Mouse (Mus musculus) cerebellum, postnatal 10 days (tissue): ENCODE measurements around the gene Lmod1.

ENCODE experiments used
- DNase-seq, 2 experiments: peaks; one replicate each; pipeline ENCODE4 v3.0.0; 2021; ENCODE audit warnings: mixed read lengths in 2 of 2

Gene Lmod1

DNA sequence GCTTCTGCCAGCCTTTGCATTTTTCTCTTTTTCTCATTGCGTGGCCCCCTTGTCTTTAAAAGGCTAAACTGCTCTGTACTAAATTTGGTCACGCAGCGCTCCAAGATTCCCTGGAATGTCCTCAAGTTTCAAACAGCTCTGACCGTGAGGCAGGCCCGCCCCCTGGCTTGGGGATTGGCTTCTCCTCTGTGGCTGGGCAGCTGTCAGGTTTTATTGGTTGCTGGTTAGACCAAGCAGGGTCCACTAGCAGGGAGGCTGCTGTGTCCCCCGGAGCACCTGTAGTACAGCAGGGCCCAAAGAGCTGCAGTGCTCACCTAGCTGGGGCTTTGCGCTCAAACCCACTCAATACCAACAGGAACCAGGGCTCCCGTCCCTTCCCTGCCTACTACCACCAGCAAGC lies at the start of gene Lmod1:
Gene Lmod1, plus strand, starts transcription at position 237 of the 400 bp plus-strand sequence.
- DNase-seq: peak; percentile 17 to 20

DNA sequence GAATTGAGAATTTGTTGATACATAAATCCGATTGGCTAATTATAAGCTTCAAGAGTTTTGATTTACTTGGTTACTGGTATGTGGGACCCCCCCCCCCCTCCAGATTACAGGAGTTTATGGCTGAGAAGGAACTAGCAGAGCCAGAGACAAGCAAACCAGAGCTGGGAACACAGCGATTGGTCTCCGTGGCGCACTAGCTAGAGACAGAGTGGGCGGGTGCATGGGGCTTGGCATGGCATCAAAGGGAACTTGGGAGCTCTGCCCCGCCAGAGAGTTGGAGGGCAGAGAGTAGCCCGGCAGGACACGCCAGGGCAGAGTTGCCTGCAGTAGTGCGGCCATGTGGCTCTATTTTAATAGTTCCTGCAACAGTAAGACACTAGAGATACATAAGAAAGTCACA lies 44.0 kb upstream of the Lmod1 start:
- peak; percentile 68 to 80 for DNase-seq

DNA sequence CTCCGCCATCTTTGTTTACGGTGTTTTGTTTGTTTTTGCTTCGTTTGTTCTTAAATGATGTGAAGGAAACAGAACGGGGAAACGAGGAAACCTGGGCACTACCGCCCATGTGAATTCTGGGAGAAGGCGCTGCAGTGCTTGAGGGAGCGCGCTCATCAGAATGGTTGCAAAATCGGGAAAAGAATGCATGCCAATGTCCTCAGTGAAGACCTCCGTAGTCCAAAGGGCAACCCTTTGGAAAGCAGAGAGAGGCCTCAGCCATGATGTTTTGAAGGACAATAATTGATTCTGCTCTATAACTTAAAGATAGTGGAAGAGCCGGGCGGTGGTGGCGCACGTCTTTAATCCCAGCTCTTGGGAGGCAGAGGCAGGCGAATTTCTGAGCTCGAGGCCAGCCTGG lies 42.8 kb upstream of the Lmod1 start:
- no peak for DNase-seq

DNA sequence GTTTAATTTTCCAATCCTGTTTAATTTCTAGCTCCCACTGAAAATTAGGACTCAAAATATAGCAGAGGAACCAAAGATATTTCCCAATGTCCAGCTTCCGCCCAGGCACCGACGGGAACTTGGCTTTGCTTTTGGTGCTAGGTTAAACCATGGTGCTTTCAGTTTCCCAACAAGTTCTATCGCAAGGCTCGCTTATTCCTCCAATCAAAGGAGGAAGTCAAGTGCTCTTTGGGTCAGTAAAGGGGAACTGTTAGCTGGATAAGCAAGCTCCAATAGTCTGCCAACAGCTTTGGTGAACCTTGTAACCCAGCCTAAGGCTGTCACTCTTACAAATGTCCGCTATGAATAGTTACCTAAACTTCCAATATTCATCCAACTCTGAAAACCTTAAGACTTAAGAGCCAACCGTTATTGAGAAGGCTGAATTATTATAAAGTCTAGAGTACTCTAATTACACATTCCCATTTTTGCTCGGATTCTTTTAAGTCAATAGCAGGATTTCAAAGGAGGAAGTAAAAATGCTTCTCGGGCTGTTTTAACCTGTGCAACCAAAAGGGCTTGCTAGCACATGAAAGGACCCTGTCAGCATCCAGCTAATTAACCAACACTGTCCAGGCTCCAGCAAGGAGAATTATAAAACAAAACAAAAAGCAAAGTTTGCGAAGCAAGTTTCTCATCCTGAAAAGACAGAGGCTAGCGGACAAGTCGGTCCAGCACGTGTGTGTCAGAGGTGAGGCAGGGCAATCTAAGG lies 41.9 kb upstream of the Lmod1 start:
- DNase-seq: no peak

DNA sequence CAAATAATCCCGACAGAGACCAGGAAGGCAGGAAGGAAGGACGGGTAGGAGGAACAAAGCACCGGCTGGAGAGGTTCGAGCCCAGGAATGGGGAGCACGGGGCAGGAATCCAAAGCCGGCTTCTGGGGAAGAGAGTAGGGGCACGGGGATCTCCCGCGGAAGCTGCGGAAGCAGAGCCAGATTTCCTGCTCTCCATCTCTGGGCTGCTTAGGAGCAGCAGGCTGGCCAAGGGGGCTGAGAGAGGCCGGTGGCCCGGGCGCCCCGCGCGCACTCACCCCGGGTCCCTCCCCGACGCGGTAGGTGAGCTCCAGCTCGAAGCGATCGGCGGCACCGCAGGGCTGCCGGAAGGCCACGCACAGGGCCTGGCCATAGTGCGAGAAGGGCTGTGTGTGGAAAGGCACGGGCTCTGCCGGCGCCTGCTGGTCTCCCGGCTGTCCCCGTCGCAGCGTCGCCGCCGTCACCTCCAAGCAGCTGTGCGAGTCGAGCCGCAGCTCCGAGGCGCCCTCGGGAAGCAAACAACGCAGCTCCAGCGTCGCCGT lies 41.3 kb upstream of the Lmod1 start:
- DNase-seq: peak; percentile 75 to 80

DNA sequence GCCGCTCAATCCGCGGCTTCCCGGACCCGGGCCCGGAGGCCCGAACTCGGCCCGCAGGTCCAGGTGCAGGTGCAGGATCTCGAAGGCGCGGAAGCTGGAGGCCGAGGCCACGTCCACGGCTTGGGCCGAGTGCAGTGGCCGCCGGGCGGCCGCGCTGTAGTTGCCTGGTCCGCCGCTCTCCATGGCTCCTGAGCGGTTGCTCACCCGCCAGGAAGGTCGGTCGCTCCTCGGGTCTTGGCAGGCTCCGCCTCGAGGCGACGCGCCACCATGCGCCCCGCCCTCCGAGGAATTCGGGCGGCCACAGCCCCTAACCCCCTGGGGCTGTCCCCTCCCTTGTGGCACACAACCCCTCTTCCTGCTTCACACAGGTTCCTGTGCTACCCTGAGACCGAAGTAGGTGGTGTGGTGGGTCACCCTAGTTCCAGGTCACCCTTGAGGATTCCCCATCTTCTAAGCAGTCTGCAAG lies 40.7 kb upstream of the Lmod1 start, which contains the start of gene Rnpep:
Gene Rnpep, minus strand, starts transcription at position 259 of the 466 bp plus-strand sequence.
- DNase-seq: peak; percentile 85 to 88

DNA sequence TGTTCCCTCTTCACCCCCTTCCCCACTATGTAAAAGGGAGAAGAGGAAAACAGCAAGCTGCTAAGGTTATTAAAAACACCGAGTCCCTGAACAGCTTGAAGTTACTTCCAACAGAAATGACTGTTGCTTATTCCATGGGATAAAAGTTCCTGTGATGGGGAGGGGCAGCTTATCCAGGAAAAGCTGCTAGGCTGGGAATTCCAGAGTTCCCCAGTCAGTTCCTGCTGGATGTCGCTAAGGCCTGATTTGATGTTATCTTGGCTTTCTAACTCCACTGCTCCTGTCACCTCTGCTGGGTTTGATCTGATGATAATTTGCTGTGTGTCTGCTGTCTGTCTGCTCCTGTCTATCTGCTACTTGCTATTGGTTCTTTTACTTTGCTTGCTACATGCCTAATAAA lies 38.3 kb upstream of the Lmod1 start:
- no peak for DNase-seq

DNA sequence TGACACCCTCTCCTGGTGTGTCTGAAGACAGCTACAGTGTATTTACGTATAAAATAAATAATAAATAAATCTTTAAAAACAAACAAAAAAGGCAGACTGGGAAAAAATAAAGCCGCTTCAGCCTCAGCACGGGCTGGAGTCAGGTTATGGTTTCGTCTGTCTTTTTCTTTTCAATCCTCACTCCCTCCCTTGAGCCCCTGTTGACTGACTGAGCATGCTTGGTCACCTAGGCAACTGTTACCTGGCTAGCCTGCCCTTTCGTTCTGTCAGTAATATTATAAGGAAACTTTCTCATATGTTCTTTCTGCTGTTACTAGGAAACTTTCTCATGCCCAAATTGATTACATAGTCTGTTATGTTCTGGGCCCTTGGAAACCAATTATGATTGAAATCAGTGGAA lies 33.7 kb upstream of the Lmod1 start:
- DNase-seq: no peak

DNA sequence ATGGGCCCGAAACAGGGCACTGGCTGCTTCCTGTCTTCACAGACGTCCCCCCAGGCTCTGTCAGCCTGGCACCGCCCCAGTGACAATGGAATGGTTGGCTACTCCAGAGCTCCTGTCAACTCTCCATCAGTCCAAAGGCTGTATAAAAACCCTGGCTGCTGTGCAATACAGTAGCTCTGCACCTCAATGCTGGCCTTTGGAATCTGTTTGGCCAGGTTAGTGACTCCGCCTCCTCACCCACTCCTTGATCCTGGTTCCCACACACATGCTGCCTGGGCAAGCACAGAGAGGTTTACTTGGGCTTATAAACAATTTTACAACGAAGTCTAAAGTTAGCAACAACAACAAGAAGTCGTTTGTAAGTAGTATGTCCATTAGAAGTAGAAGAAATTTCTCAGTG lies 13.3 kb upstream of the Lmod1 start:
- DNase-seq: peak; percentile 26 to 46

DNA sequence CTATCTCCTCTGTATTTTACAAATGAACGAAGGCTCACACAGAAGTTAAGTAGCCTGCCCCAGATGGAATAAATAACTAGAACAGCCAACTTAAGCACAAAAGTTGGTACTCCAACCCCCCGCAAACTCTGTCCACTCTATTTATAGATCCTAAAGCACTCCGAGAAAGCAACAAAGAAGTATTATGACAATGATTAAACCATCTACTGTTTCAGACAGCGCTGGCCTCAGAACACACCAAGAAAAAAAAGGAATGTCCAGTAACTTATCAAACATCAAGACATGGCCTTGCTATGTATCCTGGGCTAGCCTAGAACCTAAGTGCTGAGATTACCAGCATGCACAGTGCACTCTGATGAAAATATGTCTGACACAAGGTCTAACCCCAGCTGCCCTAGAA lies 12.4 kb upstream of the Lmod1 start:
- DNase-seq: no peak

DNA sequence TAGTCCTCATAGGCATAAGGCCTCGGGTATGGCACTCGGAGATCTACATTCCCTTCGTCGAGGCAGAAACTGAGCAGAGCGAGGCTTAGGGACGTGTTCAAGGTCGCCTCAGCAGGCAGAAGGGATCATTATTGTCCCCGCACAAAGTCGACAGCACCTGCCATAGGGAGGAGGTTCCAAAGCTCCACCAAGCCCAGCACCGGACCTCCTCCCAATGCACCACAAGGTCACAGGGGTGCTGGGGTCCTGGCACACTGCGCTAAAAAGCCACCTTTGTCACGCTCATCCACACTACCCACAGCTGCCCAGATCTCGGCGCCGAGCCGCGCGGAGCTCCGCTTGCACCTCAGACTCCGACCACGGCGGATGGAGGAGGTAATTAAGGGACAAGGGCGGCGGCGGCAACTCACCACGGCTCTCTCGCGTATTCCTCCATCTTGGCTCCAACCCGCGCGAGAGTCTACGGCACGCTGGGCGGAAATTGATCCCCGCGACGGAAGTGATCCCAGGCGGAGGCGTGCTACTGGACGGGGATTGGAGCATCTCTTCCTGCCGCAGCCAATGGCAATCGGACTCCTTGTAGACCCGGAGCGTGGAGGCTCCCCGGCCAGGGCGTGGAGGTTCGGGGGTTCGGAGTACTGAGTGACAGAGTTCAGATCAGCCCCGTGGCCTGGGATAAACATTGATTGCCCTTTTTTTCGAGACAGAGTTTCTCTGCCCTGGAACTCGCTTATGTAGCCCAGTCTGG lies 11.1 kb upstream of the Lmod1 start, which contains the start of gene Timm17a:
Gene Timm17a, minus strand, starts transcription at position 495 of the 748 bp plus-strand sequence.
- peak; percentile 95 to 96 for DNase-seq

DNA sequence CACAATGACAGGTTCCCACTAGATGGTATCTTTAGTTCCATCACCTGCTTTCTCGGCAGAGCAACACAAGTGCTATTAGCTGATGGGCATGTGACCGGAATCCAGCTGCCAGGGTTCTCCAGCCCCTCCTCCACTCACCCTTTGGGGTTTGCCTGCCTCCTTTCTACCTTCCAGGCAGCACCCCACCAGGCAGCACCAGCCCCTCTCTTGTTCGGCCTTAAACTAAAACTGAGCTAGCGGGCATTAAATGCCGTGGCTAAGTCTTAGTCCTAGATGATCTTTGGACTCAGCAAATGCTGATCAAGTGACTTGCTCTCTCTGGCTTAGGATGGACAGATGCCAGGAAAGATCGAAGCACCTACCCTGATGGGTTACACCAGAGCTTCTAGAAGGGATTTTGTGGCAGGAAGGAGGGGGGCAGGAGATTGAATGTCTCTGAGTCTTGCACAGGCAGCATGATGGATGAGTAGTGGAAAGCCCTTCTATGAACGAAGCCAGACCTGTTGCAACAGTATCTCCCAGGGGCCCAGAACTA lies 1.2 kb upstream of the Lmod1 start:
- DNase-seq: no peak

DNA sequence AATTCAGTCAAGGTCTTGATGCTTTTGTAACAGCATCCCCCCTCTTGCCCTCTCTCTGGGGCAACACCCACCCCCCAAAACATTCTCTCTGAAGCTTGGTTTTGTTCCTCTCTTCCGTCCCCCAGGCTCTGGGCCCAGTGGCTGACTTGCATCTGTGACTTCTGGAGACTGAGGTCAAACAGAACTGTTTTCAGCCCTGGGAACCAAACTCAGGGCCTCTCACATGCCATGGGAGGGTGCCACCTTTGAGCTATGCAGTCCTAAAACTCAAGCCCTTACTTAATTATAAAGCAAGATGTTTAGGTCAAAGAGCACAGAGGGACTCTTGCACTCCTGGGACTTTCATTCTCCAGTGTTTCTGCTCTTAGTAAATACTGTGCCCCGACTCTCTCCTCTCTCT lies 1.3 kb downstream of the Lmod1 start:
- DNase-seq: no peak

DNA sequence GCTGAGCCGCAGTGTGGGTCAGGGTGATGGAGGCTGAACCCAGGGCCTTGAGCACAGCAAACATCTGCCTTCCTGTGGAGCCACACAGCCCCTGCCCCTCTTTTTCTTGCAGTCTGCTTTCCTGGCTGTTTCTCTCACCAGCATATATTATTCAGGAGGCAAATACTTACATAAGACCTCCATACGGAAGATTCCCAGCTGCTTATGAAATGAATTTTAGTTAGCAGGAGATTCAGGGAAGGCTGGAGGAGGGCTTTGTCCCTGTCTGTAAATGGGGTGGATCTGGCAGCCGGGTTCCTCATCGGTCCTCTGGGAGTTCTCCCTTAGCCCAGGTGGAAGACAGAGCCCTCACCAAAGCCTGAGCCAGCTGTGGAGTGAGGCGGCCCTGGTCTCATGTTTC lies 3.8 kb downstream of the Lmod1 start:
- no peak for DNase-seq

DNA sequence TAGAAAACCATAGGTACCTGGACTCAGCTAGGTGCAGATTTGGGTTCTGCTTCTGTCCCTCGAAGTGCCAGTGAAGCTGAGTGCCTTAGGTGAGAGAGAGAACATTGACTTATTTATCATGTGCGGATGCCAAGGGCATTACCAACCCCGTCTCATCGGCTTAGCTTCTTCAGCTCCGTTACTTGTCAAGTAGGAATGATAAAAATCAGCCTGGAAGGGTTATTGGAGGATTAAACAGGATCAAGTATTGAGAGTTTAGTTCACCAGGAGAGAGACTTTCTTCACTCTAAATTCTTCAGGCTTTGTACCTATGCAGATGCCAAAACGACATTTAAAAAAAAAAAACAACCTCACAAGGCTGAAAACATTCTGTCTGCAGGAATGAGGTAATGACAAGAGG lies 6.0 kb downstream of the Lmod1 start:
- no peak for DNase-seq

DNA sequence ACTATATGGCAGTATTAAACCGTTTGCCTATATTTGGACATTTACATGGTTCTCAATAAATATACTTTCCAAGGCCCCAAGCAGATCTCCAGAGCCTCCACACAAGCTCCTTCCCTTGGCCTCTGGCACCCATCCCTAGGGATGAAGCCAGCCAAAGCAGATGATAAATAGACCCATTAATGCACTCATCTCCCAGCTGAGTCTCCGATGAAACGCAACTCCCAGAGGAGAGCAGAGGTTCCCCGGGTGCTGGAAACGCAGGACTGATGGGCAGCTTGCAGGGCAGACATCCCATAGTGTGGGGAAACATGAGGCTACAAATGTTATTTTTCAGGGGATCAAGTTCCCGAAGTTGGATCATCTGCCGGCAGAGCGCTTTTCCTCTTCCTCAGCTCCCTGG lies 17.3 kb downstream of the Lmod1 start:
- DNase-seq: no peak

DNA sequence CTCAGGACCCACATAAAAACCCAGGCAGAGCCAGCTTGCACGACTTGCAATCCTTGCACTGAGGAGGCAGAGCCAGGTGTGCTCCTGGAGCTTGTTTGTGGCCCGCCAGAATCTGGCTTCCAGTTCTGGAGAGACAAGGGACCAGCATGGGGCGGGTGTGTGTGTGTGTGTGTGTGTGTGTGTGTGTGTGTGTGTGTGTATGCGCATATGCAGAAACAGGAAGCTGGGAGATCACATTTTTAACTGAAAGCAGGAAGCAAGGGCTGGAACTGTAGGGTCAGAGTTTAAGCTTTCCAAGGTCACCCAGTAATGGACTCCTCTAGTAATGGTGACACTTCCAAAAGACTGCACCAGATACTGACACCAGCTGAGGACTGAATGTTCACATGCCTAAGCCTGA lies 19.4 kb downstream of the Lmod1 start:
- DNase-seq: no peak

DNA sequence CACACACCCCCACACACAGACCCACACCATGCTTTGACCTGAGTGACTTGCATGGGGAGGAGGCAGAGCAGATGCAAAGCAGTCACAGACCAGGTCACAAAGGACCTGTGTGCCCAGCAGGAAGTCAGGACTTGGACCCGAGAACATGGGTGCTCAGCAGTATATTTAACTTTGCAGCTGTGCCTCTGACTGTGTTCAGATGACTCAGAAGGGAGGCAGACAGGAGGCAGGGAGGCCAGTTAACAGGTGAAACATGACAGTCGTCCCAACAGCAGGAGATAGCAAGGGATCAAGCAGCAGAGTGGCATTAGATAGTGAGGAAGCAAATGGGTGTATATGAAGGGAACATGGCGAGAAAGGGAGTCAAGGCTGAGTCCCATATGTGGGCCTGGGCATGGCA lies 22.3 kb downstream of the Lmod1 start:
- no peak for DNase-seq

DNA sequence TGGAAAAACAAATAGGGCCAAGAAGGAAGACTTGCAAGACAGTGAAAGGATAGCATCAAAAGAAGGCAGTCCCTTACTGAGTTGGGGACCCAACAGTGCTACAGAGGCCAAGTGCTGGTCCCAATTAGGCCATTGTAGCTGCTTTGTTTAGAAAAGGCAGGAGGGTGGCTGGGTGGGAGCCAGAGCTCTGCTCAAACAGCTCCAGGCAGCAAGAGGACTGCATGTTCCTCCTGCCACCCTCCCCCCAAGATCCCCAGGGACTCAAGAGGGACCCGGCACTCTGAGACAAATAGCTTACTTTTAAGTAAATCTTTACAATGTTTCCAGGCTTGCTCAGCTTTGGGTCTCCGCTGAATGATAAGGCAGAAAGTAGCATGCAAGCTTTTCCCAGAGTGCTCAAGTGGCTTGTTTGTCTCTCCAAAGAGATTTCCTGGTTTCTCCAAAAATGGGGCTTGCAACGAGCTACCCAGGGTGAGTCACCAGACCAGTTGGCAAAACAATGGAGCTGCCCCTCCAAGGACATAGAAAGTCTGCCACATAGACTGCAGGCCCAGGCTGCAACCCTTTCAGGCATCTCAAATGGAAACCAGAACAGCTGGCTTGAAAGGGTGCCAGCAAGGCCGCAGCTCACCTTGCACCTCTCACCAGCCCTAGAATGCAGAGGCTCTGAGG lies 23.0 kb downstream of the Lmod1 start:
- peak in 1 of 2 experiments; percentile 33 for DNase-seq

DNA sequence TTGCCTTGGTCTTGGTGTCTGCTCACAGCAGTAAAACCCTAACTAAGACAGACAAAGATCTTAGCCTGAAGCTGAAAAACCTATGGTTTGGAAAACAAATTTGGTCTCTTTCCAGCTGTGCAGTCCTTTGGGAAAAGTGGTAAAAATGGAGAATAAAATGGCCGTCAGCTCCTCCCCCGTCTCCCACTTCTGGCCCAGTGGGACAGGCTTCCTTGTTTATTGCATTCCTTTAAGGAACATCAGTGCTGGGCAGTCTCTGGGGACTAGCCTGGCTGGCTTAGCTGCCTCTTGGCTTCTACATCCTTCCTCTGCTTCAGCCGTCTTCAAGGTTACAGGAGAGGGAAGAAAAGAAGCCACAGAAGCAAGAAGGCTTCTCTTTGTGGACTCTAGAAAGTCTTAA lies 27.3 kb downstream of the Lmod1 start:
- DNase-seq: no peak

DNA sequence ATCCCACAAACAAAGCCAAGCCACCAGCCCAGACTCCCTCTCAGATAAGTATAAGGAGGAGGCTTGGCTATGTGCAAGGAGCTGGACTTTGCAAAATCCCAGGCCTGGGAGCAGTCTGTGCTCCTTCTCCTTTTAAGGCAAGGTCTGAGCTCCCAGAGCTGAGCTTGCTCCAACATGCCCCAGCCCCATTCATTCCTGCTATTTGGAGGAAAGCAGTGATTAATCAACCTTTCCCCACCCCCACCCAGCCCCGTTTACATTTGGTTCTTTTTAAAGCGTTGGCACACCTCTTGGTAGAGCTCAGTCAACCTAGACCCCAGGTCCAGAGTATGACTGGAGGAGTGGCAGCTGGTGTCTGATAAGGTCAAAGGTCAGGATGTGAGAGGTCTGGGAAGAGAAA lies 34.5 kb downstream of the Lmod1 start:
- no peak for DNase-seq

DNA sequence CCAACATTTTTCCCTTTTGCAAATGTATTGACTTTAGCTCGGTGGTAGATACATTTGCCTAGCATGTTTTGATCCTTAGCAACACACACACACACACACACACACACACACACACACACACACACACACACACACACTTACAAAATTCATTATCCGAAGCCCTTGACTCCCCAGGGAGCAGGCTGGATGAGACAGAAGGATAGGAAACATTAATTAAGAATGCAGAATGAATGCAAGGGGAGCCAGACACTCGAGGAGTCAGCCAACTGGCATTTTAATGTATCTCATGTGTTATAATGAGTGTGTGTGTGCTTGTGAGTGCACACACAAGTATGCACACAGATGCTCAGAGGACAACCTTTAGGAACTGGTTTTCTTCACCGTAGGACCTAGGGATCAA lies 36.9 kb downstream of the Lmod1 start:
- no peak for DNase-seq

DNA sequence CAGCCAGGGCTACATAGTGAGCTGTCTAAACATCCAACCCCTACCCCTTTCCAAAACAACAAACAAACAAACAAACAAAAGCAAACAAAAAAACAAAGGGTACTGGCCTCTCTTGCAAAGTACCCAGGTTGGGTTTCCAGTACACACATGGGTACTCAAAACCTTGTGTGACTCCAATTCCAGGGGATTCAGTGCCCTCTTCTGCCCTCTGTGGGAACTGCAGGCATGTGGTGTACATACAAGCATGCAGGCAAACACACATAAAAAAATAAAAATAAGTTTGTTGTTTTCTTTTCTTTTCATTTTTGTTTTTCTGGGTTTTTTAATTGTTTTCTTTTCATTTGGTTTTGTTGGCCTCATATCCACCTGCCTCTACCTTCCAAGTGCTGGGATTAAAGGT lies 37.5 kb downstream of the Lmod1 start:
- no peak for DNase-seq
